Mouse (Mus musculus): ENCODE measurements around the gene Gstz1. TPM values are rescaled to one million over a fixed set of nuclear protein-coding genes. Genes with fewer than 3 reads are reported as not detected.
A peak's percentile ranks its signal among the peaks of the same experiment; 100 is the strongest.

The Gstz1 gene
- polyA plus RNA-seq, 1 experiment, result 25.1 TPM

DNA sequence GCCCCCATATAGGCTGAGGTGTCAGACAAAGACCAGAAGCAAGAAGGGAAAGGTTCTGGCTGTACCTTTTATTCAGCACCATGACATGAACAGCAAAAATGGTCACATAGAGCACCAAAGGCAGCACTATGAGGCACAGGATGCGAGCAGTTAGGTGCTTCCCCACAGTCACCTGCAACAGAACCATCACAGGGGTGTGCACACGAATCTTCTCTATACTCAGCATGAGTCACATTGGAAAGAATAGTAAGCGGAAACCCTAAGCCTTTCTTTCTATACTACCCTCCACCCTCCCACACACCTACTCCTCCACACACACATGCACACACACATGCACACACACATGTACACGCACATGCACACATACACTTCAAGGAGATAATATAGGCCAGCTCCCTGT lies 16.7 kb upstream of the Gstz1 start:
- Histone ChIP-seq H3K4me1 (ENCODE audit: control insufficient read depth, insufficient read depth, low read length) (no peaks in the 10 kb centered on the region), H3K27ac (ENCODE audit: control insufficient read depth, insufficient read depth, low read depth, low read length, poor library complexity) (no peak overlapping the region), H3K4me3 (replicated peaks; ENCODE audit: control insufficient read depth, low read depth, low read length) (no peak overlapping the region)
- TF ChIP-seq CTCF (IDR thresholded peaks at IDR 0.05; ENCODE audit: control insufficient read depth, insufficient read depth, low read length) (no peak), POLR2A (IDR thresholded peaks at IDR 0.05; ENCODE audit: borderline replicate concordance, control insufficient read depth, low read depth, low read length) (no peak)
- 86% methylated on average over 4 of the region's 4 CpGs for WGBS

GRCm38 (mm10) chr12:87131181-87131580 lies 15.8 kb upstream of the Gstz1 start:
- 90% methylated on average over 2 of the region's 2 CpGs for WGBS
- Histone ChIP-seq H3K27ac (ENCODE audit: control insufficient read depth, insufficient read depth, low read depth, low read length, poor library complexity) (no peak overlapping the region), H3K4me3 (replicated peaks; ENCODE audit: control insufficient read depth, low read depth, low read length) (no peak overlapping the region), H3K4me1 (ENCODE audit: control insufficient read depth, insufficient read depth, low read length) (no peaks in the 10 kb centered on the region)
- TF ChIP-seq CTCF (IDR thresholded peaks at IDR 0.05; ENCODE audit: control insufficient read depth, insufficient read depth, low read length) (no peak), POLR2A (IDR thresholded peaks at IDR 0.05; ENCODE audit: borderline replicate concordance, control insufficient read depth, low read depth, low read length) (no peak)

- no peak for TF ChIP-seq POLR2A (IDR thresholded peaks at IDR 0.05; ENCODE audit: borderline replicate concordance, control insufficient read depth, low read depth, low read length)
- peak; percentile 55; the same call in 1 of the 2 replicates for TF ChIP-seq CTCF (IDR thresholded peaks at IDR 0.05; ENCODE audit: control insufficient read depth, insufficient read depth, low read length)
- H3K4me1 ChIP-seq (ENCODE audit: control insufficient read depth, insufficient read depth, low read length), result no peaks in the 10 kb centered on the region
- no peak overlapping the region for H3K4me3 ChIP-seq (replicated peaks; ENCODE audit: control insufficient read depth, low read depth, low read length)
- WGBS, result 64% methylated on average over 3 of the region's 3 CpGs
- no peak overlapping the region for H3K27ac ChIP-seq (ENCODE audit: control insufficient read depth, insufficient read depth, low read depth, low read length, poor library complexity)
Measured at GRCm38 (mm10) chr12:87131619-87132018, 15.3 kb upstream of the Gstz1 start.

DNA sequence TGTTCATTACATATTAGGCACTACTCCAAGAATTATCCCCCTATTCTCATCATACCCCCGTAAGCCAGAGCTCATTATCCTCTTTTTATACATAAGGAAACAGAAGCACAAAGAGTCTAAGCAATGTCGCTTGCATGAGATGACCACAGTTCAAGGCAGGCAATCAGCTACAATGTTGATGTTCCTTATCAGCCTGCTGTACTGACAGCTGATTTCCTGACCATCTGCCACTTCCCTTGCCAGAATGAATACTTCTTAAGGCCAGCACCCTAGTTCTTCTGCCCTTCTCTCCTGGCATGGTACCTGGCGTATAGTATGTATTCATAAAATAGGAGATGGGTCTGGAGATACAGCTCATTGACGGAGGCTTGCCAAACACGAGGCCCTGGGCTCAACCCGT lies 14.8 kb upstream of the Gstz1 start:
- Histone ChIP-seq H3K4me1 (ENCODE audit: control insufficient read depth, insufficient read depth, low read length) (no peaks in the 10 kb centered on the region), H3K27ac (ENCODE audit: control insufficient read depth, insufficient read depth, low read depth, low read length, poor library complexity) (no peak overlapping the region), H3K4me3 (replicated peaks; ENCODE audit: control insufficient read depth, low read depth, low read length) (no peak overlapping the region)
- 62% methylated on average over 6 of the region's 6 CpGs for WGBS
- TF ChIP-seq CTCF (IDR thresholded peaks at IDR 0.05; ENCODE audit: control insufficient read depth, insufficient read depth, low read length), result no peak
- TF ChIP-seq POLR2A (IDR thresholded peaks at IDR 0.05; ENCODE audit: borderline replicate concordance, control insufficient read depth, low read depth, low read length), result no peak

GRCm38 (mm10) chr12:87132784-87133183 lies 14.2 kb upstream of the Gstz1 start:
- Histone ChIP-seq H3K4me3 (replicated peaks; ENCODE audit: control insufficient read depth, low read depth, low read length) (no peak overlapping the region), H3K27ac (ENCODE audit: control insufficient read depth, insufficient read depth, low read depth, low read length, poor library complexity) (no peak overlapping the region), H3K4me1 (ENCODE audit: control insufficient read depth, insufficient read depth, low read length) (no peaks in the 10 kb centered on the region)
- 81% methylated on average over 9 of the region's 9 CpGs for WGBS
- TF ChIP-seq POLR2A (IDR thresholded peaks at IDR 0.05; ENCODE audit: borderline replicate concordance, control insufficient read depth, low read depth, low read length), result no peak
- no peak for TF ChIP-seq CTCF (IDR thresholded peaks at IDR 0.05; ENCODE audit: control insufficient read depth, insufficient read depth, low read length)

DNA sequence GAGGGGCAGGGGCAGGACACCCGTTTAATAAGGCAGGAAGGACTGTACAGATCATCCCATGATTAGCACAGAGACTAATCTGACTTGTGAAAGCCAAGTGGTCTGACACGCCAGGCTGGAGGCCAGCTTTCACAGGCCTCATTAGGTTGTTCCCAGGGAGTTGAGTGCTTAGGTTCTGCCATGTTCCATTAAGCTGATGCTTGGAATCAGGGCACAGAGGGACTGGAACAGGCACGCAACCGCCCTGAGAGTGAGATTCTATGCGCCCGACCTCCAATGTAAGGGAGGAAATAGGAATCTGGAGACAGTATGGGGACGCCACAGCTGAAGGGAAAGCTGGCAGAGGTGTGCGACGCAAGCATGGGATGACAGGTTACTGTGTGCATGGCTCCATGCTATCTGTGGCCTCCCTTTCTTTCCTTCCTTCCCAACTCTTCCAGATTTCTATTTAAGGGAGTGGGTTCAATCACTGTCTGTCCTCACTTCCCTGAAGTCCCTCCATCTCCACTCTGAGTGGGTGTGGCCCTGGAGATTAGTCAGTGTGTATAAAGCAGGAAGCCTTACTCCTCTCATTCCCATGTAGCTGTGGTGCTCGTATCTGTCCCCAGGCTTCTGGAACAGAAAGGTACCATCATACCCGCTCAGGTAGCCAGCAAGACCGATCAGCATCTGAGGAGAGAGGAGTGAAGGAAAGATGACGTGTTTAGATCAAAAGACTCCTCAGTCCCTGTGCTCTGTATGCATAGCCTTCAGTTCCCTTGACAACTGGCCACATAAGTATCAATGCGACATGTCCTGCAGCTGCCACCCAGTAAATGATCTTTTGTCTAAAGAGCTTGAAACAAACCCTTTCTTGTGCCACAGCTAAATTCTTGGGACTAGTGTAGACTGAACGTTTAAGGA lies 9.3 kb upstream of the Gstz1 start:
- H3K4me1 ChIP-seq (ENCODE audit: control insufficient read depth, insufficient read depth, low read length), result no peaks in the 10 kb centered on the region
- 79% methylated on average over 15 of the region's 15 CpGs for WGBS
- H3K27ac ChIP-seq (ENCODE audit: control insufficient read depth, insufficient read depth, low read depth, low read length, poor library complexity), result no peak overlapping the region
- TF ChIP-seq CTCF (IDR thresholded peaks at IDR 0.05; ENCODE audit: control insufficient read depth, insufficient read depth, low read length) (no peak), POLR2A (IDR thresholded peaks at IDR 0.05; ENCODE audit: borderline replicate concordance, control insufficient read depth, low read depth, low read length) (no peak)
- no peak overlapping the region for H3K4me3 ChIP-seq (replicated peaks; ENCODE audit: control insufficient read depth, low read depth, low read length)

GRCm38 (mm10) chr12:87138342-87138701 lies 8.6 kb upstream of the Gstz1 start:
- H3K27ac ChIP-seq (ENCODE audit: control insufficient read depth, insufficient read depth, low read depth, low read length, poor library complexity), result no peak overlapping the region
- WGBS, result 86% methylated on average over 2 of the region's 2 CpGs
- H3K4me1 ChIP-seq (ENCODE audit: control insufficient read depth, insufficient read depth, low read length), result no peaks in the 10 kb centered on the region
- no peak for TF ChIP-seq POLR2A (IDR thresholded peaks at IDR 0.05; ENCODE audit: borderline replicate concordance, control insufficient read depth, low read depth, low read length)
- no peak for TF ChIP-seq CTCF (IDR thresholded peaks at IDR 0.05; ENCODE audit: control insufficient read depth, insufficient read depth, low read length)
- H3K4me3 ChIP-seq (replicated peaks; ENCODE audit: control insufficient read depth, low read depth, low read length), result no peak overlapping the region

GRCm38 (mm10) chr12:87138768-87139167 lies 8.2 kb upstream of the Gstz1 start:
- H3K4me3 ChIP-seq (replicated peaks; ENCODE audit: control insufficient read depth, low read depth, low read length), result no peak overlapping the region
- TF ChIP-seq CTCF (IDR thresholded peaks at IDR 0.05; ENCODE audit: control insufficient read depth, insufficient read depth, low read length) (no peak), POLR2A (IDR thresholded peaks at IDR 0.05; ENCODE audit: borderline replicate concordance, control insufficient read depth, low read depth, low read length) (no peak)
- H3K4me1 ChIP-seq (ENCODE audit: control insufficient read depth, insufficient read depth, low read length), result no peaks in the 10 kb centered on the region
- WGBS, result 34% methylated on average over 2 of the region's 2 CpGs
- H3K27ac ChIP-seq (ENCODE audit: control insufficient read depth, insufficient read depth, low read depth, low read length, poor library complexity), result no peak overlapping the region

All from bone marrow, adult 2 months (tissue).